Mouse (Mus musculus) spleen, postnatal 36 days (tissue): Measurements from ENCODE around the gene Olfr92.
"Not testable (repeated sequence)": the region's sequence is repeated elsewhere in the genome, so short reads cannot be mapped to it uniquely, and the experiment has no call there.

ENCODE experiments used
- DNase-seq, 2 experiments: peaks; one replicate each; pipeline ENCODE4 v3.0.0; 2022; ENCODE audit warnings: low spot score in 2 of 2, mixed read lengths in 1 of 2

Olfr92 gene

GRCm38 (mm10) chr17:37119988-37120387 lies at the start of gene Olfr92:
Gene Olfr92, minus strand, starts transcription at chr17:37120088.
- DNase-seq = no peak

GRCm38 (mm10) chr17:37161394-37161793 lies 41.5 kb upstream of the Olfr92 start, which contains the start of gene Olfr93:
Gene Olfr93, minus strand, starts transcription at chr17:37161494.
- no peak for DNase-seq

- DNase-seq = not testable (repeated sequence)
Measured at GRCm38 (mm10) chr17:37131366-37131765, 11.5 kb upstream of the Olfr92 start.

- no peak for DNase-seq
Measured at GRCm38 (mm10) chr17:37098178-37098577, 21.7 kb downstream of the Olfr92 start, which contains the start of gene Olfr91. Gene Olfr91, minus strand, starts transcription at chr17:37098278.

GRCm38 (mm10) chr17:37093289-37093688 lies 26.6 kb downstream of the Olfr92 start:
- no peak for DNase-seq

GRCm38 (mm10) chr17:37092198-37092597 lies 27.7 kb downstream of the Olfr92 start:
- DNase-seq = no peak

GRCm38 (mm10) chr17:37088399-37088798 lies 31.5 kb downstream of the Olfr92 start, which contains the start of gene Olfr90:
Gene Olfr90, minus strand, starts transcription at chr17:37088499.
- no peak for DNase-seq

- DNase-seq = no peak
Measured at GRCm38 (mm10) chr17:37085545-37085944, 34.3 kb downstream of the Olfr92 start.

GRCm38 (mm10) chr17:37084632-37085031 lies 35.3 kb downstream of the Olfr92 start:
- no peak for DNase-seq

- peak in 1 of 2 experiments; percentile 11 for DNase-seq
Measured at GRCm38 (mm10) chr17:37083327-37083726, 36.6 kb downstream of the Olfr92 start.

- DNase-seq = no peak
Measured at GRCm38 (mm10) chr17:37081659-37082058, 38.2 kb downstream of the Olfr92 start.

GRCm38 (mm10) chr17:37080119-37080518 lies 39.8 kb downstream of the Olfr92 start:
- no peak for DNase-seq

GRCm38 (mm10) chr17:37078990-37079389 lies 40.9 kb downstream of the Olfr92 start:
- DNase-seq = no peak

- DNase-seq = no peak
Measured at GRCm38 (mm10) chr17:37078193-37078592, 41.7 kb downstream of the Olfr92 start.

- no peak for DNase-seq
Measured at GRCm38 (mm10) chr17:37075766-37076165, 44.1 kb downstream of the Olfr92 start.

- DNase-seq = no peak
Measured at GRCm38 (mm10) chr17:37075181-37075580, 44.7 kb downstream of the Olfr92 start.

- DNase-seq = no peak
Measured at GRCm38 (mm10) chr17:37072730-37073276, 47.1 kb downstream of the Olfr92 start.

- DNase-seq = no peak
Measured at GRCm38 (mm10) chr17:37072080-37072729, 47.7 kb downstream of the Olfr92 start.

GRCm38 (mm10) chr17:37070121-37070520 lies 49.8 kb downstream of the Olfr92 start:
- DNase-seq = no peak

GRCm38 (mm10) chr17:37067861-37068260 lies 52.0 kb downstream of the Olfr92 start:
- DNase-seq = no peak

GRCm38 (mm10) chr17:37065993-37066392 lies 53.9 kb downstream of the Olfr92 start:
- no peak for DNase-seq

GRCm38 (mm10) chr17:37063686-37064495 lies 56.0 kb downstream of the Olfr92 start:
- DNase-seq = no peak
